25 mouse cellular contexts compared by ENCODE assay signal in the genomic region with DNA sequence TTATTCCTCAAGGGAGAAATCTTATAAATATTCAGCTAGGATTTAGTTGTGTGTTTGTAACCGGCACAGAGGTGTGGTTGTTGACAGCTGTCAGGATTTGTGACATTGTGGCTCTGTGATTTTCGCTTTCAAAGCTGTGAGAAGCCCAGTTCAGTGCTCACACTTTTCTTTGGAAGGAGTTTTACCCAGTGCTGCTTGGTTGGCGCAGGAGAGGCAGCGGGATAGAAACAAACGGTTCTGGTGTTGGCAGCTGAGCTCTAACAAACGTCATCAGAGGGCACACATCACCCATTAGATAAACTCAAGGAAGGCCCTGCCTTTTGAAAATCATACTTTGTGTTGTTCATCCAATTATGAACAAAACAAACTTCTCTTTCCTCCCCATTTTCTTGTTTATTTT.
"Had no signal": no experiment of that assay in that cellular context is flagged by ENCODE, and none has a peak within 500 bp of the region (broad histone marks: within the 10 kb centered on the region; RNA-seq: fewer than 3 reads in every experiment).

No protein-coding gene starts in this region.

- H3K4me2 ChIP-seq: limb, embryonic 13.5 days; liver, embryonic 12.5 days; liver, embryonic 15.5 days; lung, embryonic 15.5 days; midbrain, embryonic 13.5 days; neural tube, embryonic 13.5 days; stomach, embryonic 15.5 days had no signal

- H3K27me3 ChIP-seq: limb, embryonic 13.5 days; liver, embryonic 12.5 days; liver, embryonic 15.5 days; lung, embryonic 15.5 days; megakaryocyte, embryonic 14.5 days; midbrain, embryonic 13.5 days; neural tube, embryonic 13.5 days; stomach, embryonic 15.5 days had no signal

- DNase-seq: kidney, postnatal 25 days; layer of hippocampus, adult 9-11 months; liver; lung, adult 18-20 months; lung, postnatal 10 days; lung, postnatal 36 days; retina, postnatal 1 day; right cerebral cortex, postnatal 25 days; spleen, adult 18-20 months; thymus, adult 18-20 months; thymus, postnatal 25 days had no signal

- H3K9me3 ChIP-seq: limb, embryonic 10.5 days; lung, embryonic 15.5 days; midbrain, embryonic 13.5 days; neural tube, embryonic 13.5 days had no signal

- H3K9ac ChIP-seq: limb, embryonic 13.5 days; liver, embryonic 12.5 days; liver, embryonic 15.5 days; lung, embryonic 15.5 days; midbrain, embryonic 13.5 days; neural tube, embryonic 13.5 days; stomach, embryonic 15.5 days had no signal

- ATAC-seq: liver, embryonic 12.5 days; midbrain, embryonic 13.5 days; midbrain, embryonic 16.5 days had no signal

- H3K27ac ChIP-seq: kidney, postnatal 0 days; layer of hippocampus, adult 2 months; limb, embryonic 10.5 days; limb, embryonic 13.5 days; liver, embryonic 12.5 days; liver, embryonic 15.5 days; lung, embryonic 15.5 days; midbrain, embryonic 10.5 days; midbrain, embryonic 13.5 days; neural tube, embryonic 13.5 days; stomach, embryonic 15.5 days had no signal

- H3K4me3 ChIP-seq: layer of hippocampus, adult 2 months; limb, embryonic 10.5 days; limb, embryonic 13.5 days; liver, embryonic 12.5 days; liver, embryonic 15.5 days; lung, embryonic 15.5 days; megakaryocyte, embryonic 14.5 days; midbrain, embryonic 10.5 days; midbrain, embryonic 13.5 days; myocyte; neural tube, embryonic 13.5 days; stomach, embryonic 15.5 days had no signal

- H3K4me1 ChIP-seq: limb, embryonic 10.5 days; limb, embryonic 13.5 days; liver, embryonic 12.5 days; liver, embryonic 15.5 days; lung, embryonic 15.5 days; megakaryocyte, embryonic 14.5 days; midbrain, embryonic 10.5 days; midbrain, embryonic 13.5 days; neural tube, embryonic 13.5 days; stomach, embryonic 15.5 days had no signal

- H3K36me3 ChIP-seq: limb, embryonic 10.5 days; limb, embryonic 13.5 days; liver, embryonic 12.5 days; liver, embryonic 15.5 days; lung, embryonic 15.5 days; midbrain, embryonic 10.5 days; midbrain, embryonic 13.5 days; neural tube, embryonic 13.5 days; stomach, embryonic 15.5 days had no signal
